Mouse (Mus musculus) megakaryocyte, embryonic 14.5 days (primary cell): Measurements from ENCODE around the gene Ttc7b. TPM values are rescaled to one million over a fixed set of nuclear protein-coding genes. Genes with fewer than 3 reads are reported as not detected.

Experiments
- H3K27me3 ChIP-seq: replicated peaks from 2 replicates; pipeline ENCODE3; 2012; ENCODE audit warnings: inconsistent platforms
- H3K36me3 ChIP-seq: replicated peaks from 2 replicates; pipeline ENCODE3; 2012; ENCODE audit warnings: low read length, inconsistent platforms, mixed read lengths
- H3K4me1 ChIP-seq: 2 replicates; pipeline ENCODE4 v1.6.1; 2012; ENCODE audit warnings: inconsistent platforms
- H3K4me3 ChIP-seq: replicated peaks from 2 replicates; pipeline ENCODE3; 2012; ENCODE audit warnings: moderate library complexity, mild to moderate bottlenecking, inconsistent platforms
- H3K9me3 ChIP-seq: 2 replicates; pipeline ENCODE4 v1.6.1; 2012; ENCODE audit warnings: inconsistent platforms
- FLI1 ChIP-seq: IDR thresholded peaks from 2 replicates; pipeline ENCODE4 v1.6.1; 2012; ENCODE audit warnings: low read length, inconsistent platforms, mixed read lengths
- GATA1 ChIP-seq: IDR thresholded peaks from 3 replicates; pipeline ENCODE4 v1.6.1; 2012; ENCODE audit warnings: mixed read lengths, low read length, inconsistent platforms, borderline replicate concordance
- polyA plus RNA-seq: library from polyadenylated mRNA; stranded (reverse); fragments of >175 nt; gene quantifications from 2 replicates; pipeline ENCODE4 v1.2.3, GENCODE M21; 2012; ENCODE audit warnings: low replicate concordance; ENCODE audit not compliant: insufficient read depth

Ttc7b gene
- polyA plus RNA-seq, 1 experiment, result 170 TPM

- Histone ChIP-seq H3K36me3 (peaks cover 98% of the 10 kb centered on the region), H3K27me3 (no peaks in the 10 kb centered on the region), H3K4me1 (peaks cover 17% of the 10 kb centered on the region), H3K4me3 (no peak overlapping the region), H3K9me3 (no peaks in the 10 kb centered on the region)
- no peak for TF ChIP-seq FLI1
Measured at GRCm38 (mm10) chr12:100317936-100318335, 202.7 kb downstream of the Ttc7b start.

- H3K4me1 ChIP-seq, result peaks cover 17% of the 10 kb centered on the region
- H3K9me3 ChIP-seq, result no peaks in the 10 kb centered on the region
- no peaks in the 10 kb centered on the region for H3K27me3 ChIP-seq
- no peak for TF ChIP-seq FLI1
- peaks cover 100% of the 10 kb centered on the region for H3K36me3 ChIP-seq
- H3K4me3 ChIP-seq, result no peak overlapping the region
Measured at GRCm38 (mm10) chr12:100316094-100316493, 204.5 kb downstream of the Ttc7b start.

- Histone ChIP-seq H3K4me3 (no peak overlapping the region), H3K4me1 (peaks cover 15% of the 10 kb centered on the region), H3K36me3 (peaks cover 100% of the 10 kb centered on the region), H3K27me3 (no peaks in the 10 kb centered on the region), H3K9me3 (no peaks in the 10 kb centered on the region)
- no peak for TF ChIP-seq FLI1
- TF ChIP-seq GATA1, result no peak
Measured at GRCm38 (mm10) chr12:100315119-100315885, 205.3 kb downstream of the Ttc7b start.

- Histone ChIP-seq H3K4me3 (no peak overlapping the region), H3K27me3 (no peaks in the 10 kb centered on the region), H3K9me3 (no peaks in the 10 kb centered on the region), H3K36me3 (peaks cover 98% of the 10 kb centered on the region), H3K4me1 (peaks cover 10% of the 10 kb centered on the region)
- TF ChIP-seq FLI1 (no peak), GATA1 (no peak)
Measured at GRCm38 (mm10) chr12:100313785-100314375, 206.7 kb downstream of the Ttc7b start.

- Histone ChIP-seq H3K27me3 (no peaks in the 10 kb centered on the region), H3K36me3 (peaks cover 97% of the 10 kb centered on the region), H3K9me3 (no peaks in the 10 kb centered on the region), H3K4me3 (no peak overlapping the region), H3K4me1 (peaks cover 10% of the 10 kb centered on the region)
- TF ChIP-seq GATA1 (no peak), FLI1 (no peak)
Measured at GRCm38 (mm10) chr12:100313209-100313608, 207.4 kb downstream of the Ttc7b start.

- H3K27me3 ChIP-seq, result no peaks in the 10 kb centered on the region
- no peaks in the 10 kb centered on the region for H3K9me3 ChIP-seq
- H3K36me3 ChIP-seq, result peaks cover 96% of the 10 kb centered on the region
- TF ChIP-seq FLI1, result no peak
- TF ChIP-seq GATA1, result no peak
- peaks cover 14% of the 10 kb centered on the region for H3K4me1 ChIP-seq
- no peak overlapping the region for H3K4me3 ChIP-seq
Measured at GRCm38 (mm10) chr12:100310471-100311392, 209.9 kb downstream of the Ttc7b start.

- no peak overlapping the region for H3K4me3 ChIP-seq
- H3K27me3 ChIP-seq, result no peaks in the 10 kb centered on the region
- peaks cover 19% of the 10 kb centered on the region for H3K4me1 ChIP-seq
- no peaks in the 10 kb centered on the region for H3K9me3 ChIP-seq
- H3K36me3 ChIP-seq, result peaks cover 96% of the 10 kb centered on the region
- no peak for TF ChIP-seq FLI1
- TF ChIP-seq GATA1, result no peak
Measured at GRCm38 (mm10) chr12:100309201-100309600, 211.4 kb downstream of the Ttc7b start.

- no peak overlapping the region for H3K4me3 ChIP-seq
- H3K36me3 ChIP-seq, result peaks cover 97% of the 10 kb centered on the region
- TF ChIP-seq GATA1 (no peak), FLI1 (no peak)
- peaks cover 15% of the 10 kb centered on the region for H3K4me1 ChIP-seq
- H3K9me3 ChIP-seq, result no peaks in the 10 kb centered on the region
- H3K27me3 ChIP-seq, result no peaks in the 10 kb centered on the region
Measured at GRCm38 (mm10) chr12:100307501-100308260, 212.9 kb downstream of the Ttc7b start.

GRCm38 (mm10) chr12:100306336-100306735, 214.3 kb downstream of the Ttc7b start:
- no peak for TF ChIP-seq FLI1
- no peak for TF ChIP-seq GATA1
- no peaks in the 10 kb centered on the region for H3K27me3 ChIP-seq

More at GRCm38 (mm10) chr12:100306336-100306735, 214.3 kb downstream of the Ttc7b start:
- Histone ChIP-seq H3K9me3 (no peaks in the 10 kb centered on the region), H3K4me3 (no peak overlapping the region), H3K4me1 (peaks cover 20% of the 10 kb centered on the region), H3K36me3 (peaks cover 97% of the 10 kb centered on the region)
